Mouse (Mus musculus) heart, embryonic 10.5 days (tissue): ENCODE measurements at regions not wholly inside any gene's neighbourhood (a gene's known extent, or its start where the extent isn't known, plus 50 kb on each side); places are given as distances from the start of the nearest gene placed in this dataset.

Experiments used
- DNase-seq: peaks from one replicate; pipeline ENCODE4 v3.0.0-alpha.2; 2017; ENCODE audit warnings: low spot score
- H3K27ac ChIP-seq: fragments of 300-500 bp; sonication (generic); 2 replicates; pipeline ENCODE4 v1.5.1; 2016; ENCODE audit warnings: mild to moderate bottlenecking
- H3K27me3 ChIP-seq: fragments of 300-500 bp; sonication (generic); 2 replicates; pipeline ENCODE4 v1.6.1; 2016; ENCODE audit warnings: mild to moderate bottlenecking; ENCODE audit not compliant: poor library complexity, insufficient read depth, severe bottlenecking
- H3K36me3 ChIP-seq: fragments of 300-500 bp; sonication (generic); 2 replicates; pipeline ENCODE4 v1.6.1; 2016; ENCODE audit warnings: mild to moderate bottlenecking, moderate library complexity
- H3K4me1 ChIP-seq: fragments of 300-500 bp; sonication (generic); 2 replicates; pipeline ENCODE4 v1.6.1; 2016; ENCODE audit warnings: mild to moderate bottlenecking
- H3K4me3 ChIP-seq: fragments of 300-500 bp; sonication (generic); 2 replicates; pipeline ENCODE4 v1.5.1; 2016; ENCODE audit warnings: mild to moderate bottlenecking, moderate library complexity
- H3K9me3 ChIP-seq: fragments of 300-500 bp; sonication (generic); 2 replicates; pipeline ENCODE4 v1.6.1; 2016; ENCODE audit warnings: mild to moderate bottlenecking, moderate library complexity
- WGBS: fragments of 180-500 bp; shearing (Covaris S2); methylation state at CpG from one replicate; pipeline ENCODE4 v1.1.7; 2016; 5-methylcytosine and 5-hydroxymethylcytosine counted together

- Histone ChIP-seq H3K27ac (no peak overlapping the region), H3K4me3 (no peak overlapping the region)
- WGBS: 55% methylated on average over 6 of the region's 6 CpGs
Measured at GRCm38 (mm10) chr17:44336842-44337241, 148.5 kb downstream of the Clic5 start.

DNA sequence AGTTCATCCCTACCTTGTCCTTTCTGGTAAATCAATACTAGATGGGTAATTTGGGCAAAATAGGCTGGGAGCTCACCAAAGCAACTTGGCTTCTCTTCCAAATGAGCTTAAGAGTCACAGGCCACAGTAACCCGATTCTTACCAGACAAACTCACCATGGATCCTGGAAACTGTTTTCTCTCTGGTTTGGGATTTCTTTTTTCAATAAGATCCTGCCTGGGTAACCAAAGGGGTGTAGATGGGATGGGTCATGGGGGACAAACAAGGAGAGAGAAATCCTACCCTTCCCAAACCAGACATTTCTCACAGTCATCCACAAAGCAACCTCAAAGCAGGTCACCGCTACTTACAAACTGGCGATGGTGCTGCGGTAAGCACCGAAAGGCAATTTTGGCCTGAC lies 148.9 kb downstream of the Clic5 start:
- Histone ChIP-seq H3K9me3 (no peaks in the 10 kb centered on the region), H3K4me3 (no peak overlapping the region)

More at GRCm38 (mm10) chr17:44336842-44337241, 148.5 kb downstream of the Clic5 start:
- no peak for DNase-seq
- Histone ChIP-seq H3K27me3 (no peaks in the 10 kb centered on the region), H3K9me3 (no peaks in the 10 kb centered on the region), H3K36me3 (no peaks in the 10 kb centered on the region), H3K4me1 (no peaks in the 10 kb centered on the region)

DNA sequence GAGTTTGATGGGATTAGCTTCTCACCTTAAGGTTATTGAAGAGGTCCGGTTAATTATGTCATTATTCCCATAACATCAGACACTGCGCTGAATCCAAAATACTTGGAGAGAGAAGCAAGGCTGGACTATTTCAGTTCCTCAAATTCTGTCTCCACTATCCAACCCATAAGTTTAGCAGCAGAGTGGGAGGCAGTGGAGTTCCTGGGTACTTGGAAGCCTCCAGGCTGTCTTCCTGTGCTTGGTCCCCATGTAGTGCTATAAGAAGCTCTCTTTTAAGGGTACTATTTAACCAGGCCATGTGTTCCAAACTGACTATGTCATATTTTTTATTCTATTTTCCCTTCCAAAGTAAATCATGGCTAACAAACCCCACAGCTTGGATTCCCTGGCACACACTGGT lies 156.2 kb downstream of the Clic5 start:
- Histone ChIP-seq H3K4me3 (no peak overlapping the region), H3K27ac (no peak overlapping the region), H3K36me3 (no peaks in the 10 kb centered on the region), H3K4me1 (0 out of 2 replicates have a peak, but pooled peaks cover 5% of the 10 kb centered on the region), H3K27me3 (peaks cover 3% of the 10 kb centered on the region; the same call in 1 of the 2 replicates), H3K9me3 (no peaks in the 10 kb centered on the region)
- DNase-seq: no peak
- 86% methylated on average over 2 of the region's 2 CpGs for WGBS

More for the DNA sequence above, 148.9 kb downstream of the Clic5 start:
- H3K4me1 ChIP-seq: no peaks in the 10 kb centered on the region
- 85% methylated on average over 5 of the region's 5 CpGs for WGBS
- H3K27ac ChIP-seq: no peak overlapping the region
- H3K36me3 ChIP-seq: no peaks in the 10 kb centered on the region
- H3K27me3 ChIP-seq: no peaks in the 10 kb centered on the region
- no peak for DNase-seq

DNA sequence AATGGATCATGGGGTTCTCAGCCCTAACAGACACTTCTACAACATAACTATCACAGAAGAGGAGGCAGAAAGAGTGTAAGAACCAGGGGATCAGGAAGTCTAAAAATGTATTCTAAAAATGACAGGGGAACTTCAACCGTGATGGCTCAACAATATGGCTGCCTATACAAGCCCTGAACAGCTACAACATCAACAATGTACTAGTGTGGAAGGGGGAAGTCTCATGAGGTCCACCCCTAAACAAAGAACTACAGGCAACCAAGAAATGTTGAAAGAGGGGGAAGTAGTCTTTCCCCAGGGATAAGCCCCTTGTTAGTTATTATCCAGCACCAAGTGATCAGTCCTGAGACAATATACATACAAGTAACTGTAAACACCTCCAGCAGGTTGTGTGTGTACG lies 157.0 kb downstream of the Clic5 start:
- 79% methylated on average over 2 of the region's 2 CpGs for WGBS
- Histone ChIP-seq H3K4me3 (no peak overlapping the region), H3K4me1 (peaks cover 9% of the 10 kb centered on the region; the same call in 1 of the 2 replicates), H3K9me3 (no peaks in the 10 kb centered on the region), H3K27ac (no peak overlapping the region), H3K36me3 (no peaks in the 10 kb centered on the region), H3K27me3 (peaks cover 3% of the 10 kb centered on the region; the same call in 1 of the 2 replicates)
- DNase-seq: no peak

- 48% methylated on average over 20 of the region's 20 CpGs for WGBS
- no peaks in the 10 kb centered on the region for H3K9me3 ChIP-seq
- peaks cover 3% of the 10 kb centered on the region; the same call in 1 of the 2 replicates for H3K27me3 ChIP-seq
- peaks cover 15% of the 10 kb centered on the region; the same call in 1 of the 2 replicates for H3K4me1 ChIP-seq
- no peak for DNase-seq
- no peaks in the 10 kb centered on the region for H3K36me3 ChIP-seq
- H3K27ac ChIP-seq: no peak overlapping the region
- peak overlapping the region; percentile 25; the same call in 1 of the 2 replicates for H3K4me3 ChIP-seq
Measured at GRCm38 (mm10) chr17:44350201-44350948, 162.0 kb downstream of the Clic5 start.

- no peak overlapping the region for H3K4me3 ChIP-seq
- WGBS: 80% methylated on average over 4 of the region's 4 CpGs
- H3K27me3 ChIP-seq: peaks cover 3% of the 10 kb centered on the region; the same call in 1 of the 2 replicates
- DNase-seq: no peak
- H3K27ac ChIP-seq: no peak overlapping the region
- H3K4me1 ChIP-seq: peaks cover 15% of the 10 kb centered on the region; the same call in 1 of the 2 replicates
- H3K36me3 ChIP-seq: no peaks in the 10 kb centered on the region
- H3K9me3 ChIP-seq: no peaks in the 10 kb centered on the region
Measured at GRCm38 (mm10) chr17:44350949-44351244, 162.5 kb downstream of the Clic5 start.

DNA sequence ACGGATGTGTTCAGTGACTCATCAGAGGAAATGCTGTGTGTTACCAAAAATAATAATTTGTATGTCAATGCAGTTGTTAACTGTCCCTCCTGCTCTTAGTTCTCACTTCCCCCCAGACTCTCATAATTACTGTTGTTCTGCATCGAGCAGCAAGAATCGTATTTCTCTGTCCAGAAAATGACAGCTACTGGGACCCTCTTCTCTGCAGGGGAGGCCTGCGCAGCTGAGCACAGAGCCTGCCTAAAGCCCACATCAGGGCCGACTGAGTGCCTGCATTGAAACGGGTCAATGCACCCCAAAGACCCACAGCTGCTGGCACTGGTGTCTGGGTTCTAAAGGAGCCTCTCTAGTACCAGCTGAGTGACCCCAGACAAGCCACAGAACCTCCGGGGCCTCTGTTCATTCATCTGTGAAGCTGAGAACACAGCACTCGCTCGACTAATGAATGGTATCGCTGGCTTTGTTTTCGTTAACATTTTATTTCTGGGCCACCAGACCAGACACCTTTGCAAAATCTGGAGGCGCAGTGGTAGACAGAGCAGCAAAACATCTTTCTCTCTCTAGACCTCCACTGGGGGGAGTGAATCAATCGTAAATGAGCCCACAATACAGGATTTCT lies 163.2 kb downstream of the Clic5 start:
- peaks cover 15% of the 10 kb centered on the region; the same call in 1 of the 2 replicates for H3K4me1 ChIP-seq
- no peak overlapping the region for H3K4me3 ChIP-seq
- H3K27ac ChIP-seq: no peak overlapping the region
- no peaks in the 10 kb centered on the region for H3K36me3 ChIP-seq
- 79% methylated on average over 13 of the region's 13 CpGs for WGBS
- peaks cover 3% of the 10 kb centered on the region; the same call in 1 of the 2 replicates for H3K27me3 ChIP-seq
- no peak for DNase-seq
- no peaks in the 10 kb centered on the region for H3K9me3 ChIP-seq

DNA sequence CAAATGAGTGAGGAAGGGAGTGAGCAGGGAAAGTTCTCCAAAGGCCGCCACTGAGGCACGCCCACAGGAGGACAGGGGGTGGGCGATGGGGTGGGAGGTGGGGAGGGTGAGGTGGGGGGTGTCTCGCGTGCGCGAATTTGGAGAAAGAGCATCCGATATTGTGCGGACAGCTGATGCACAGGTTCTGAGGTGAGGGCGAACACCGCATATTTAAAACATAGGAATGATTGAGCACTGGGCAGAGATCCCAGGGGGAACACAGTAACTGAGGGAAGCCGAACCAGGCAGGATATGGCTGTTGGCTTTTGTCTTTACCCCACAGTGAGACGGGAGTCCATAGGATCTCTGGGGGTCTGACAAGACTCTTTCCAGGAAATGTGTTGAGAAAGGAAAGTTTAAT lies 163.8 kb downstream of the Clic5 start:
- H3K27me3 ChIP-seq: peaks cover 3% of the 10 kb centered on the region; the same call in 1 of the 2 replicates
- WGBS: 88% methylated on average over 13 of the region's 13 CpGs
- H3K9me3 ChIP-seq: no peaks in the 10 kb centered on the region
- H3K36me3 ChIP-seq: no peaks in the 10 kb centered on the region
- H3K4me1 ChIP-seq: peaks cover 15% of the 10 kb centered on the region; the same call in 1 of the 2 replicates
- DNase-seq: no peak
- H3K27ac ChIP-seq: no peak overlapping the region
- H3K4me3 ChIP-seq: no peak overlapping the region

DNA sequence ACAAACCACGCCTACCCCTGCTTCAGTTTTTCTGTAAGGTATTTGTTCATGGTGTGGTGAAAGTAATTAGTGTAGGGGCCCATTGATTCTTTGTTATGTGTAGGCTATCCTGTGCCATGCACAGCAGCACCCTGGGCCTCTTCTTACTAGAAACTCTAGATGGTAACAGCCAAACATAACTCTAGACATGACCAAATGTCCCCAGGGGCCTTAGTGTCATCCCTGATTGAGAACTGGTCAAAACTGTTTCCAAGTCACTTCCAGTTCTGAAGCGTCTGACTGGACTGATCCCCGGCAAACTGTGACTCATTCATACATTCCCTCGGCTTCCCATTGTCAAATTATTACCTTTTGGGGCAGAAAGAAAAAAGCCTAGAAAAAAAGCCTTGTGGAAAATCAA lies 174.7 kb downstream of the Clic5 start:
- no peak overlapping the region for H3K4me3 ChIP-seq

GRCm38 (mm10) chr17:44364494-44364893 lies 176.1 kb downstream of the Clic5 start:
- H3K9me3 ChIP-seq: peaks cover under 1% of the 10 kb centered on the region; the same call in 1 of the 2 replicates
- WGBS: 92% methylated on average over 6 of the region's 6 CpGs
- no peak overlapping the region for H3K27ac ChIP-seq
- DNase-seq: no peak
- H3K27me3 ChIP-seq: no peaks in the 10 kb centered on the region
- no peak overlapping the region for H3K4me3 ChIP-seq
- H3K4me1 ChIP-seq: peaks cover 6% of the 10 kb centered on the region; the same call in 1 of the 2 replicates
- no peaks in the 10 kb centered on the region for H3K36me3 ChIP-seq

More for the DNA sequence above, 174.7 kb downstream of the Clic5 start:
- peaks cover 6% of the 10 kb centered on the region; the same call in 1 of the 2 replicates for H3K4me1 ChIP-seq
- H3K27me3 ChIP-seq: no peaks in the 10 kb centered on the region
- no peaks in the 10 kb centered on the region for H3K36me3 ChIP-seq
- H3K27ac ChIP-seq: no peak overlapping the region
- no peak for DNase-seq
- H3K9me3 ChIP-seq: no peaks in the 10 kb centered on the region
- WGBS: 85% methylated on average over 4 of the region's 4 CpGs

DNA sequence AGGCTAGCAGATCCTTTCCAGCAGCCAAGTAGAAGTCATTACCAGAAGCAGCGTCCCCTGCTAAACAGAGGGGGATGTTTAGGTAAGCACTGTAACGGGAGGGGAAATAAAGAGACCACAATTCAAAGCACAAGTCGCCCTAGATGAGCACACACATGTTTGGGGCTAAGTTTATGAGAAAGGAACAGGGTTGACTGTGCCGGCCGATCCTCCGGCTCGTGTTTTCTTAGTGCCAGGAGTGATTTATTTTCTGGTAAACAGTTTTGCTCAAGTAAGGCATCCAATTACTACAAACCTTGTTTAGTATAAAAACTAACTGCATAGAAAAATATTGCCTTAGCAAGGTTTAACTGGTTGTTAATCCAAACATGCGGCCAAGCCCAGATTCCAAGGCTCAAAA lies 178.1 kb downstream of the Clic5 start:
- Histone ChIP-seq H3K9me3 (peaks cover 5% of the 10 kb centered on the region; the same call in 1 of the 2 replicates), H3K4me3 (no peak overlapping the region), H3K36me3 (no peaks in the 10 kb centered on the region), H3K4me1 (peaks cover 6% of the 10 kb centered on the region), H3K27me3 (no peaks in the 10 kb centered on the region), H3K27ac (no peak overlapping the region)
- DNase-seq: no peak
- 79% methylated on average over 8 of the region's 8 CpGs for WGBS

DNA sequence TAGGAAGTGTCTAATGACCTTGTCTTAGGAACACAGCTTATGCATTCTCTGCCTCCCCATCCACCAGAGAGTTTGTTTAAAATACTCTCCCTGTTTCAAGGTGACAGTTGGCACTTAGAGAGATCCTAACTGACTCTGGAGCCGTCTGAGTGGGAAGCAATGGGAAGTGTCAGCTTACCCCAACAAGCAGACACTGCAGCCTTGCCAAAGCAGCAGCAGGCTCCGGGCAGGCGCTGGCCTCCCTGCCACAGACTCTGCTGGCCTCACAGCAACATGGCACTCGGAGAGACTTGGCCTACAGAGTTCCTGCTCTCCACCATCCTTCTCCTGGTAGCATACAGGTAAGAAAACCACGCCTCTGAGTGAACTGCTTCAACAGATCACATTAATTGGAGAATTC lies 179.2 kb downstream of the Clic5 start:
- no peaks in the 10 kb centered on the region for H3K36me3 ChIP-seq
- peaks cover 14% of the 10 kb centered on the region for H3K4me1 ChIP-seq
- H3K4me3 ChIP-seq: no peak overlapping the region
- no peak for DNase-seq
- peaks cover 5% of the 10 kb centered on the region; the same call in 1 of the 2 replicates for H3K9me3 ChIP-seq
- 39% methylated on average over 5 of the region's 5 CpGs for WGBS
- no peaks in the 10 kb centered on the region for H3K27me3 ChIP-seq
- H3K27ac ChIP-seq: no peak overlapping the region

- Histone ChIP-seq H3K27ac (no peak overlapping the region), H3K4me1 (peaks cover 14% of the 10 kb centered on the region), H3K4me3 (no peak overlapping the region), H3K9me3 (peaks cover 5% of the 10 kb centered on the region; the same call in 1 of the 2 replicates), H3K27me3 (no peaks in the 10 kb centered on the region), H3K36me3 (no peaks in the 10 kb centered on the region)
- no peak for DNase-seq
- WGBS: 79% methylated on average over 3 of the region's 3 CpGs
Measured at GRCm38 (mm10) chr17:44370966-44371465, 182.6 kb downstream of the Clic5 start.
